Mouse (Mus musculus) c-Kit-negative CD71-positive TER-119-positive erythroid progenitor cells, embryonic 14.5 days (primary cell): ENCODE data around the gene Ripply3.

ENCODE experiments used
- DNase-seq: peaks from one replicate; pipeline ENCODE4 v3.0.0-alpha.2; 2013; ENCODE audit warnings: low read depth, low spot score

The Ripply3 gene

DNA sequence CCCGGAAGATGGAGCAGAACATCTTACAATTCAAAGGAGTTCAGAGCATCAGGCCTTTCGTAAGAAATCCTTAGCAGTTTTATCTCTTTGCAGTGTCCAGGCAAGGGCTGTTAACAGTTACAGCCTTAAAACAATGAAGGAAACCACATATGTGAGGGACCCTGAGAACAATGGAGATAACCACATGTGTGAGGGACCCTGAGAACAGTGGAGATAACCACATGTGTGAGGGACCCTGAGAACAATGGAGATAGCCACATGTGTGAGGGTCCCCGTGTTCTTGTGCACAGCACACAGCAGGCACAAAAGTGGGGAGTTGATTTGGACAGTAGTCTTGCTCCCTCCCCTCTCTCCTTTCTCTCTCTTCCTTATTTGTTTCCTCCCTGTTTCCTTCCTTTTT, 29.9 kb downstream of the Ripply3 start:
- no peak for DNase-seq

DNA sequence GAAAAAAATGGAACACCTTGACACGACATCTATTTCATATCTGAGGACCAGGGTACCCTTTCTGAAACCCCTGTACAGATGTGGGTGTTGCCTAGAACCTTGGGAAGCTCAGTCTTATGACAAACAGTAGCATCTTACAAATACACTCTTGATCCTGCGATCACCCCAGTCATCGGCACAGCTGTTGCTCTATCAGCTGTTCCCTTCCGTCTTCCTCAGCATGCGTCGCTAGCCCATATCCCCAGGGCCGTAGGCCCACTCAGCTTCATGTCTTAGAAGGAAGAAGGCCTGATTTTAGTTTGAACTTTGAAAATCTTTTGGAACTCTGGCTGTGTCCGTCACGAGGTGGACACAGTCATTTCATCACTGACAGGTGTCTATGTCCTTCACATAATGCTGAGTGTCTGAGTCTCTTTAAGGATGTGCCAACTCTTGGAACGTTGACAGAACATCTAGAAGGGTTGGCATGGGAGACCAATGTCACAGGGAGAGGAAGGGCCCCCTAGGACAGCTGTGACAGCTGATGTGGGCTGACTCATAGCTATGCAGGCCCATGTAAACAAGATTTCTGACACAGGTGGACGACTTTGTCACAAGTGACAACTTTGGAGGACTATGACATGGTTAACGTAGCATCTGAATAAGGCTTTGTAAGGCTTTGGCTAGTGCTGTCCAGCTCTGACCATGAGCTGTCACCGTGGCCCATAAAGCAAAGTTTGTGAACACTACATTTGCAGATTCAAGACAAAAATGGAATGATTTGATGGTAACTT, 32.5 kb downstream of the Ripply3 start:
- DNase-seq = no peak

DNA sequence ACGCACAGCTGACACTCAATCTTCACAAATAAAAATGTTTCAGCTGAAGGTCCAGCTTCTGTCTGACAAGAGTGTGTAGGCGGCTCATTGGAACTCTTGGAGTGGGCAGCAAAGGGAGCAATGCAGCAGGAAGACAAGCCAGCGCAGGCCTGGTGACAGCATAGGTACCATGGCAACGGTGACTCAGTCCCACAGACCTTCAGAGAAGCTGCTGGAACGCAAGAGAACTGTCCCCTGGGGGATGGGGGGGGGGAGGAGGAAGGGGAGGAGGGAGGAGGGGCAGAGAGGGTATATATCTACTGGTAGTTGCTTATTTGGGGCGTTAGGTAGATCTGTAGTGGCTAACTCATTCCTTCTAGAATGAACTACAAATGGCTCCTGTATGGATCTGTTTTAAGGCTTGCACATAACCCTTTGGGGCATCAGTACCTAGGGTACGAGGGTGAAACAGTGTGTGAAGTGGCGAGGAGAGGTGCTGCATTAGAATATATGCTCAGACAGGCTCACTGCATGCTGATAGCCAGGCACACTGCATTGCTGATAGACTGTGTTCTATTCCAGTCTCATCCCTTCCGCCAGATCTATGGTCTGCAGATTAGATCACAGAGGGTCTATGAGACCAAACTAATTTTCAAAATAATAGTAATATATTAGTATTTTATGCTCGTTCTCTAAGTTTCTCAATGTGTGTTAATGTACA, 34.1 kb downstream of the Ripply3 start:
- no peak for DNase-seq

DNA sequence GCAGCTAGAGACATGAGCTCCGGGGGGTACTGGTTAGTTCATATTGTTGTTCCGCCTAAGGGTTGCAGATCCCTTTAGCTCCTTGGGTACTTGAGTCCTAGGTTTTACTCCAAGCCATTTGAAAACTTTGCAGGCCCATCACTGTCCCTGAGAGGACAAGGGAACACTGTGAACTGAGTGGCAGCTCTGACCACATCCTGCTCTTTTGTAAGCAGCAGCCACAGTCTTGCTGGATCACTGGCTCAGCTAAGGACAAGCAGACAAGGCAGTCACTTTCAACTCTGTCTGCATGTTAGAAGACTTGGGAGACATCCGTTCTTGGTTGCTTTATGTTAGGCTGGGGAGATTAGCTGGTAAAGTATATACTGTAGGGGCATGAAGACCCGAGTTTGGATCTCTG, 35.6 kb downstream of the Ripply3 start:
- DNase-seq = no peak

DNA sequence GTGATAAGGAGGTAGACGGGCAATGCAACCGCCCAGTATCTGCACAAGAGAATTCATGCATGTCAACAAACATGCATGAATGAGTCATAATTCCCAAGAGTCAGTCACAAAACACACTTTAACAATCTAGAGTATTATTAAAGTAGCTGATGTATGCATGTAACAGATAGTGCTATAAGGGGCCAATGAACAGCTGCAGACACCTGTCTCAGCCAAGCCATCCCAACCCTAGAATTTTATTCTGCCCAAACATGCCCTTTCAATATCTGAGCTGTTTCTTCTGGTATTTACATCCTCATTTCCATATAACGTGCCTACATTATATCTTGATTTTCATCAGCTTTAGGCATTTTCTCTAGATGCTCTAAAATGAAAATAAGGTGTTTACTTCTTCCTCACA, 37.2 kb downstream of the Ripply3 start:
- DNase-seq = no peak

DNA sequence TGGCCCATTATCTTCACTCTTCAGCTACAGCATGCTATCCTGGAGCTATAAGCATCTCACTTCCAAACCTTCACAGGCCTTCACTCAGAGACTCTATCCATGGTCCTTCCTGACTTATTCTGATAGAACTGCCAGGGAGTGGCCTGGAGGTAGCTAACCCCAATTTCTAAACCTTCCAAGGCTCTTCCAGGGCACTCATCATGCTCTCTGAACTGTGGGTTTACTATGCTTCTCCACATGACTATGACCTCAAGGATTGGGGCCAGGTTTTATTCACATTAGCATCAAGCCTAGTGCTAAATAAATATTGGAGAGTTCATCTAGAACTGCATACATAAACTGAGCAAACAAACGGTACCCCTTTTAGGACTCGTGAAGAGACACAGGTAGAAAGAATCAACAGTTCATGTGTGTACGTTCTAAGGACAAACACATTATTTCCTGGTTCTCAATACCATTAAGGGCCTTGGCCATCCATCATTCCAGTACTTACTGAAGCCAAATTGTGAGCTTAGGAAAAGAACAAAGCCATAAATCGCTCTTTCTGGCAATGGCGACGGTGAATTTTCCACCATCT, 41.5 kb downstream of the Ripply3 start:
- no peak for DNase-seq

DNA sequence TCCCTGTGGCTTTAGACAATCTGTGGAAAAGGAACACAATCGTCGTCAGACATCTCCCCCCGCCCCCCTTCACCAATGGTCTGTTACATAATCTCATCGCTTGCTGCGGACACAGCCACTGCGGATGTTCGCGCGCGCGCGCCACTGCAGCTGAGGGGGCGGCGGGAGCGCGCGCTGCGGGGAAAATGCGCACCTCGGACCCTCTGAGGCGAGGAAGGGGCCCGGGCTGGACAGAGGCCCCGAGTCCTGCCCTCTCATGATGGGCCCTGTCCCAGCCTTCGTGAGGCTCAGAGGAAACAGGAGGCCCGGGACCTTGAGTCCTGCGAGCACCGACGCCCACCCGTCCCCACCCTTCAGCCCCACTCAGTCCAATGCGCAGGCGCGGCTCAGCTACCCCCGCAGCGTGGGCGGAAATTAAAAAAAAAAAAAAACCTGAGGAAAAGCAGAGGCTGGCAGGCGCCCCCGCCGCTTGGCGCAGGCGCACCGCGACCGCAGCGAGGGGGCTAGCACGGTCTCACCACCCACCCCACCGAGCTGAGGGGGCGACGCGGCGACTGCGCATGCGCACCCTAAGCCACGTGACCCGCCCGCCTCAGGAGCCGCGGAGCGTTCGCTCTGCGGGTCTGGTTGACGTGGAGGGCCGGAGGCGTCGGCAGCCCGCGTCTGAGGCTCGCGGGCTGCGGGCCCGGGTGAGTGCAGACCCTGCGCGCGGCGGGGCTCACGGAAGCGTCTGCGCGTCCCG, 42.1 kb downstream of the Ripply3 start, which contains the start of gene Ttc3:
Gene Ttc3 (plus strand): TSS at position 446 of the 742 bp plus-strand sequence.
- peak; percentile 63 for DNase-seq

DNA sequence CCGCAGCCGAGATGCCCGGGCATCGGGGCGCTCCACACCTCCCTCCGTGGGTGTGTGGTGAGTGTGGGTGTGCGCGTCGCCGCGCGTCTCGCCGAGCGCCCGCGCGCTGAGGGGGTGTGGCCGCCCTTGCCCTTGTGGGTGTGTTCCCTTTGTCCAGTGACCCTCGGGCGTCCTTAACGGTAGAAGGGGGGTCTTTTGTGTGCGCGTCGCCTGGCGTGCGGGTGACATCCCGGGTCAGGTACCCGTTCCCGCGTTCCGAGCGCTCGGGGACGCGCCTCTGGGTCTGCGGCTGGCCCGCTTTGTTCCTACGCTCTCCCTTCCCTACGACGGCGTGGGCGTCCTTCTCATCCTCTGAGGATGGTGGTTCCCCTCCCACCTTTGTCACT, 42.7 kb downstream of the Ripply3 start:
- DNase-seq = no peak

DNA sequence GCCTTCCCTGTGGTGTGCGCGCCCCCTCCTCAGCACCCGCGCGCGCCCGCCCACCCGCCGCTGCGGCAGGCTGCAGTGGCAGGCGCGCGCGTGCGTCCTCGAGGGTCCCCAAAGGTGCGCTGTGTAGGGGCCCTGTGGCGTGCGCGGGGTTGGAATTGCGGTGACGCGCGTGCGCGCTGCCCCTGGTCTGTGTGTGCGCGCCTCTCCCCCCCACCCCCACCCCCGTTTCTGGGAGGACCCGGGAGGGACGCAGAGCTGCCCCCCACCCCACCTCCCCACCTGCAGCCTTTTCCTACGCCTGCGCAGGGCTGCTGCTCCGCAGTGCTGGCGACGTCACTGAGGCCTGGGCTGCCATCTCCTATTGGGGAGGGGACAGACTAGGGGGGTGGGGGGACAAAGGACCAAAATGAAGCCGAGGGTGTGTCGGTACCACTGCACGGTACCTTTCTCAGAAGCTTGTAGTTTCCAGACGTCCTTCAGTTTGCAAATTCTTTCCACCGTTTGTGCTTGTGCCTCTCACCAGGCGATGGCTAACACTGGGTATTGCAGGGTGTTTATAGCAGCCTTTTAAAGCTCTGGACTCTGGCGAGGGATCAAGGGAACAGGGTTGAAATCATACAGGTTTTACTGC, 43.2 kb downstream of the Ripply3 start, which contains the start of gene Pigp:
Gene Pigp (minus strand): TSS at position 542 of the 631 bp plus-strand sequence.
- no peak for DNase-seq

DNA sequence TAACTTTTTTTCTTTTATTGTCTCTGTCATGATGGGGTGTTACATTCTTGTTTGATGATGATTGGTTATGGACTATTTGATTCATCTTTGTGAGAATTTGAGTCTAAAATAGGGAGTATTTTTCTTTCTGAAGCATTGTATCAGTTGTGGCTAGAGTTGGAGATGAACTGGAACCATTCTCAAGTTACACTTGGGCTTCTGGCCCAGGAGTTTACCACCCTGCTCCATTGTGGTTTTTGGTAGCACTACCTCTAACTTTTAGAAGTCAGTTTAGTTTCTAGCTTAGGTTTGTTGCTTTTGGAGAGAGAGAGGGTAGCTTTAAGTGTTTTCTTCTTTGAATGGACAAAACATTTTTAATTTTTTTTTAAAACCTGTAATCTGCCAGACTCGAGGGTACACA, 51.2 kb downstream of the Ripply3 start:
- no peak for DNase-seq

DNA sequence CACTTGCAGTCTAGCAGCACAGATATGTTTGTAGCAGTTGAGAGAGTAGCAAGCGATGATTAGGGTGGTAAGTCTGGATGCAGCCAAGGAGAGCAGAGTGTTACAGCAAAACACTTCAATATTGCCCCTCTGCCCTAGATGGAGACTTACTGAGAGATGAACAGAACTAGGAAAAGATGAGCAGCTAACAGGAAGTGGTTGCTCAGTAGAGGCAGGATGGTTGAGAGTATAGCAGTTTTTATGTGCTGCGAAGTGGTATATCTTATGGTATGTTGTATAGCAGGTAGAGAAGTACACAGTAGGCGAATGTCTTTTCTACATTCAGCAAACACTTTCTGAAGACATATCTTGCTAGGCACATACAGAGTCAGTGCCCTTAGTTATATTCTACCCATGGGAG, 55.1 kb downstream of the Ripply3 start:
- DNase-seq = no peak
